Mouse (Mus musculus): Measurements from ENCODE around the gene Dnajc4. TPM values are rescaled to one million over a fixed set of nuclear protein-coding genes. Genes with fewer than 3 reads are reported as not detected.

Dnajc4 gene
- polyA plus RNA-seq, 1 experiment from 2014 or later: 16.1 TPM

GRCm38 (mm10) chr19:6985300-6985699, 7.1 kb downstream of the Dnajc4 start:
- no peak overlapping the region for H3K27ac ChIP-seq (replicated peaks; ENCODE audit: low read depth, low read length)

GRCm38 (mm10) chr19:6983621-6984020, 8.8 kb downstream of the Dnajc4 start:
- no peak overlapping the region for H3K4me3 ChIP-seq (ENCODE audit: low read depth, low read length)
- no peak overlapping the region for H3K27ac ChIP-seq (replicated peaks; ENCODE audit: low read depth, low read length)
- H3K36me3 ChIP-seq (replicated peaks; ENCODE audit: control insufficient read depth, insufficient read depth, low read depth, low read length): no peaks in the 10 kb centered on the region
- 88% methylated on average over 5 of the region's 5 CpGs for WGBS
- H3K9me3 ChIP-seq (replicated peaks; ENCODE audit: control insufficient read depth, low read length): no peaks in the 10 kb centered on the region
- no peaks in the 10 kb centered on the region for H3K27me3 ChIP-seq (ENCODE audit: control insufficient read depth, insufficient read depth, low read length)
- DNase-seq (ENCODE audit: low spot score) (no peak), ATAC-seq (replicated peaks; ENCODE audit: insufficient number of reproducible peaks, low FRiP score, low TSS enrichment, low read depth) (no peak)
- H3K4me2 ChIP-seq (ENCODE audit: low read depth, low read length): no peak overlapping the region
- no peaks in the 10 kb centered on the region; the same call in 1 of the 2 replicates for H3K4me1 ChIP-seq (ENCODE audit: control insufficient read depth, insufficient read depth, low read length)
- no peak overlapping the region for H3K9ac ChIP-seq (replicated peaks; ENCODE audit: low read length)

More at GRCm38 (mm10) chr19:6985300-6985699, 7.1 kb downstream of the Dnajc4 start:
- Histone ChIP-seq H3K27me3 (ENCODE audit: control insufficient read depth, insufficient read depth, low read length) (no peaks in the 10 kb centered on the region), H3K9ac (replicated peaks; ENCODE audit: low read length) (no peak overlapping the region), H3K4me3 (ENCODE audit: low read depth, low read length) (no peak overlapping the region), H3K9me3 (replicated peaks; ENCODE audit: control insufficient read depth, low read length) (no peaks in the 10 kb centered on the region), H3K36me3 (replicated peaks; ENCODE audit: control insufficient read depth, insufficient read depth, low read depth, low read length) (no peaks in the 10 kb centered on the region), H3K4me2 (ENCODE audit: low read depth, low read length) (no peak overlapping the region), H3K4me1 (ENCODE audit: control insufficient read depth, insufficient read depth, low read length) (no peaks in the 10 kb centered on the region)
- ATAC-seq (replicated peaks; ENCODE audit: insufficient number of reproducible peaks, low FRiP score, low TSS enrichment, low read depth) (no peak), DNase-seq (ENCODE audit: low spot score) (no peak)
- WGBS: 85% methylated on average over 19 of the region's 19 CpGs

- ATAC-seq (replicated peaks; ENCODE audit: insufficient number of reproducible peaks, low FRiP score, low TSS enrichment, low read depth) (no peak), DNase-seq (ENCODE audit: low spot score) (no peak)
- no peaks in the 10 kb centered on the region for H3K9me3 ChIP-seq (replicated peaks; ENCODE audit: control insufficient read depth, low read length)
- H3K9ac ChIP-seq (replicated peaks; ENCODE audit: low read length): no peak overlapping the region
- WGBS: 91% methylated on average over 4 of the region's 4 CpGs
- H3K4me1 ChIP-seq (ENCODE audit: control insufficient read depth, insufficient read depth, low read length): no peaks in the 10 kb centered on the region; the same call in 1 of the 2 replicates
- H3K4me2 ChIP-seq (ENCODE audit: low read depth, low read length): no peak overlapping the region
- no peak overlapping the region for H3K27ac ChIP-seq (replicated peaks; ENCODE audit: low read depth, low read length)
- no peaks in the 10 kb centered on the region for H3K27me3 ChIP-seq (ENCODE audit: control insufficient read depth, insufficient read depth, low read length)
- no peaks in the 10 kb centered on the region for H3K36me3 ChIP-seq (replicated peaks; ENCODE audit: control insufficient read depth, insufficient read depth, low read depth, low read length)
- H3K4me3 ChIP-seq (ENCODE audit: low read depth, low read length): no peak overlapping the region
Observed at GRCm38 (mm10) chr19:6981465-6981864, 10.9 kb downstream of the Dnajc4 start.

- peak within 1 kb of the TSS; percentile 61 for H3K4me3 ChIP-seq (ENCODE audit: low read depth, low read length)
- H3K4me2 ChIP-seq (ENCODE audit: low read depth, low read length): peak within 1 kb of the TSS; percentile 82
- H3K36me3 ChIP-seq (replicated peaks; ENCODE audit: control insufficient read depth, insufficient read depth, low read depth, low read length): no peaks in the 10 kb centered on the region
- H3K27me3 ChIP-seq (ENCODE audit: control insufficient read depth, insufficient read depth, low read length): no peaks in the 10 kb centered on the region
- peak within 1 kb of the TSS; percentile 80 for H3K9ac ChIP-seq (replicated peaks; ENCODE audit: low read length)
- H3K27ac ChIP-seq (replicated peaks; ENCODE audit: low read depth, low read length): peak within 1 kb of the TSS; percentile 72
- peak; percentile 99 for DNase-seq (ENCODE audit: low spot score)
- WGBS: 3% methylated on average over 38 of the region's 38 CpGs
- H3K4me1 ChIP-seq (ENCODE audit: control insufficient read depth, insufficient read depth, low read length): no peaks in the 10 kb centered on the region; the same call in 1 of the 2 replicates
- ATAC-seq (replicated peaks; ENCODE audit: insufficient number of reproducible peaks, low FRiP score, low TSS enrichment, low read depth): peak; percentile 79
- H3K9me3 ChIP-seq (replicated peaks; ENCODE audit: control insufficient read depth, low read length): no peaks in the 10 kb centered on the region
Observed at GRCm38 (mm10) chr19:6980381-6981093, 11.8 kb downstream of the Dnajc4 start, which contains the start of gene Fkbp2. Gene Fkbp2 (minus strand): TSS chr19:6980501.

- Histone ChIP-seq H3K9ac (replicated peaks; ENCODE audit: low read length) (peak overlapping the region; percentile 80), H3K27ac (replicated peaks; ENCODE audit: low read depth, low read length) (peak overlapping the region; percentile 72), H3K4me2 (ENCODE audit: low read depth, low read length) (peak overlapping the region; percentile 82), H3K9me3 (replicated peaks; ENCODE audit: control insufficient read depth, low read length) (no peaks in the 10 kb centered on the region), H3K36me3 (replicated peaks; ENCODE audit: control insufficient read depth, insufficient read depth, low read depth, low read length) (no peaks in the 10 kb centered on the region), H3K27me3 (ENCODE audit: control insufficient read depth, insufficient read depth, low read length) (no peaks in the 10 kb centered on the region), H3K4me1 (ENCODE audit: control insufficient read depth, insufficient read depth, low read length) (no peaks in the 10 kb centered on the region; the same call in 1 of the 2 replicates), H3K4me3 (ENCODE audit: low read depth, low read length) (peak overlapping the region; percentile 61)
- ATAC-seq (replicated peaks; ENCODE audit: insufficient number of reproducible peaks, low FRiP score, low TSS enrichment, low read depth) (peak; percentile 91), DNase-seq (ENCODE audit: low spot score) (peak; percentile 99)
- 1% methylated on average over 59 of the region's 59 CpGs for WGBS
Observed at GRCm38 (mm10) chr19:6979486-6980380, 12.6 kb downstream of the Dnajc4 start.

- Histone ChIP-seq H3K4me2 (ENCODE audit: low read depth, low read length) (peak overlapping the region; percentile 82), H3K4me3 (ENCODE audit: low read depth, low read length) (peak overlapping the region; percentile 61), H3K27ac (replicated peaks; ENCODE audit: low read depth, low read length) (no peak overlapping the region), H3K4me1 (ENCODE audit: control insufficient read depth, insufficient read depth, low read length) (no peaks in the 10 kb centered on the region; the same call in 1 of the 2 replicates), H3K36me3 (replicated peaks; ENCODE audit: control insufficient read depth, insufficient read depth, low read depth, low read length) (no peaks in the 10 kb centered on the region), H3K9ac (replicated peaks; ENCODE audit: low read length) (peak overlapping the region; percentile 56), H3K27me3 (ENCODE audit: control insufficient read depth, insufficient read depth, low read length) (no peaks in the 10 kb centered on the region), H3K9me3 (replicated peaks; ENCODE audit: control insufficient read depth, low read length) (no peaks in the 10 kb centered on the region)
- ATAC-seq (replicated peaks; ENCODE audit: insufficient number of reproducible peaks, low FRiP score, low TSS enrichment, low read depth): no peak
- DNase-seq (ENCODE audit: low spot score): no peak
- 10% methylated on average over 11 of the region's 11 CpGs for WGBS
Observed at GRCm38 (mm10) chr19:6979001-6979479, 13.3 kb downstream of the Dnajc4 start.

- peak overlapping the region; percentile 82; the same call in 1 of the 2 replicates for H3K4me2 ChIP-seq (ENCODE audit: low read depth, low read length)
- DNase-seq (ENCODE audit: low spot score) (no peak), ATAC-seq (replicated peaks; ENCODE audit: insufficient number of reproducible peaks, low FRiP score, low TSS enrichment, low read depth) (no peak)
- no peak overlapping the region for H3K27ac ChIP-seq (replicated peaks; ENCODE audit: low read depth, low read length)
- peak overlapping the region; percentile 61 for H3K4me3 ChIP-seq (ENCODE audit: low read depth, low read length)
- no peaks in the 10 kb centered on the region; the same call in 1 of the 2 replicates for H3K4me1 ChIP-seq (ENCODE audit: control insufficient read depth, insufficient read depth, low read length)
- peak overlapping the region; percentile 56; the same call in 1 of the 2 replicates for H3K9ac ChIP-seq (replicated peaks; ENCODE audit: low read length)
- H3K27me3 ChIP-seq (ENCODE audit: control insufficient read depth, insufficient read depth, low read length): no peaks in the 10 kb centered on the region
- no peaks in the 10 kb centered on the region for H3K9me3 ChIP-seq (replicated peaks; ENCODE audit: control insufficient read depth, low read length)
- H3K36me3 ChIP-seq (replicated peaks; ENCODE audit: control insufficient read depth, insufficient read depth, low read depth, low read length): no peaks in the 10 kb centered on the region
- 44% methylated on average over 3 of the region's 3 CpGs for WGBS
Observed at GRCm38 (mm10) chr19:6978639-6978974, 13.8 kb downstream of the Dnajc4 start.
